ENCODE assay signal across 23 mouse cellular contexts in the genomic region with DNA sequence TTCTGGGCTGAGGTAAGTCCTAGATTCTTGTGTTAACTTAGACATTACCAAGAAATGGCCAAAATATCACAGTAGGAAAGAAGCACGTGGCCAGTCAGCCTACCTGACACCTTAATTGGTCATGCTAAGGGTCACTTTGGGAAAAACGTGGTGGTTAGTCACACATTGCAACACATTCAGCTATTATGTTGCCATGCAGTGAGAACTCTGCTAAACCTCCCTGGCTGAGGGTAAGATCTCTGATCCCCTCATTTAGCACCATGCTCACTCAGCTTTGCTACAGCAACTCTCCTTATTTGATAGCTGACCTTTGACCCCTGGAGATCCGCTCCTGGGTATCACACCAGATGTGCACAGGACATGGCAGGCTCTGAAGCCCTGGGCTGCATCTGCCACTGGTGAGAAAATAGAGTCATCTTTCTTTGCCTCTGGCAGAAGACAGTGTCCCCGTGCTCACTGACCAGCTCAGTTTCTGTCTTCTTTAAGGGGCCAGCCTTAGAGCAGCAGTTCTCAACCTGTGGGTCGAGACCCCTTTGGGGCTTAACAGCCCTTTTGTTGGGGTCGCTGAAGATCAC. TPM values are rescaled to one million over a fixed set of nuclear protein-coding genes. Genes with fewer than 3 reads are reported as not detected.
A peak's percentile ranks its signal among the peaks of the same experiment; 100 is the strongest.
DNase-seq lines count a peak whose midpoint lies in the region; ATAC-seq and TF ChIP-seq lines count a peak whose summit lies in the region.
"Had no signal": no experiment of that assay in that cellular context is flagged by ENCODE, and none has a peak within 500 bp of the region (broad histone marks: within the 10 kb centered on the region; RNA-seq: fewer than 3 reads in every experiment).

No protein-coding gene starts in this region.

- peaks cover 50% of the 10 kb centered on the region for H3K36me3 ChIP-seq in hindbrain, embryonic 13.5 days
- peaks cover 16% of the 10 kb centered on the region; the same call in 1 of the 2 replicates for H3K36me3 ChIP-seq in hindbrain, postnatal 0 days (ENCODE audit: insufficient read depth, low read length)
- peaks cover 5% of the 10 kb centered on the region; the same call in 1 of the 2 replicates for H3K36me3 ChIP-seq in midbrain, embryonic 10.5 days
- peaks cover 23% of the 10 kb centered on the region for H3K36me3 ChIP-seq in midbrain, postnatal 0 days (ENCODE audit: insufficient read depth, low read length)
- H3K36me3 ChIP-seq: heart, embryonic 10.5 days; limb, embryonic 10.5 days had no signal

- ATAC-seq in hindbrain, embryonic 13.5 days (ENCODE audit: low FRiP score), result 0 out of 2 replicates have a peak, but pooled peaks have one; percentile 13
- no peak for ATAC-seq in hindbrain, postnatal 0 days
- no peak for ATAC-seq in midbrain, postnatal 0 days (ENCODE audit: low FRiP score)
- peak; percentile 33; the same call in 1 of the 2 replicates for ATAC-seq in granulocyte monocyte progenitor cell, adult 5-6 weeks (replicated peaks; ENCODE audit: poor library complexity, severe bottlenecking)
- ATAC-seq: activated CD4-positive, CD25-positive, alpha-beta regulatory T cell, adult 4 months; CD4-positive, CD25-positive, alpha-beta regulatory T cell, adult 4 months had no signal

- no peak for TF ChIP-seq CTCF in hindbrain, postnatal 0 days (IDR thresholded peaks at IDR 0.05; ENCODE audit: low read depth)
- no peak for TF ChIP-seq CTCF in midbrain, postnatal 0 days (IDR thresholded peaks at IDR 0.05)

- peaks cover 27% of the 10 kb centered on the region for H3K4me1 ChIP-seq in hindbrain, embryonic 13.5 days (replicated peaks)
- H3K4me1 ChIP-seq in hindbrain, postnatal 0 days (ENCODE audit: insufficient read depth, low read length), result no peaks in the 10 kb centered on the region
- peaks cover 53% of the 10 kb centered on the region for H3K4me1 ChIP-seq in midbrain, embryonic 10.5 days
- no peaks in the 10 kb centered on the region for H3K4me1 ChIP-seq in midbrain, postnatal 0 days (ENCODE audit: insufficient read depth, low read length)
- H3K4me1 ChIP-seq: heart, embryonic 10.5 days; limb, embryonic 15.5 days had no signal

- H3K27ac ChIP-seq in hindbrain, embryonic 13.5 days, result no peak overlapping the region
- no peak overlapping the region for H3K27ac ChIP-seq in hindbrain, postnatal 0 days
- H3K27ac ChIP-seq in midbrain, embryonic 10.5 days (replicated peaks), result 0 out of 2 replicates have a peak overlapping the region, but pooled peaks have one; percentile 42
- H3K27ac ChIP-seq in midbrain, postnatal 0 days (ENCODE audit: low read depth, low read length), result no peak overlapping the region
- H3K27ac ChIP-seq: heart, embryonic 10.5 days; hindbrain, embryonic 15.5 days; limb, embryonic 10.5 days; limb, embryonic 15.5 days; macrophage; midbrain, embryonic 12.5 days had no signal

- WGBS in hindbrain, embryonic 13.5 days, result 54% methylated on average over 6 of the region's 6 CpGs
- WGBS in hindbrain, postnatal 0 days, result 44% methylated on average over 6 of the region's 6 CpGs
- WGBS in midbrain, embryonic 10.5 days, result 39% methylated on average over 6 of the region's 6 CpGs
- WGBS in midbrain, postnatal 0 days, result 25% methylated on average over 6 of the region's 6 CpGs

- no peak overlapping the region for H3K4me2 ChIP-seq in hindbrain, embryonic 13.5 days
- H3K4me2 ChIP-seq in hindbrain, postnatal 0 days (ENCODE audit: low read depth, low read length), result no peak overlapping the region
- no peak overlapping the region for H3K4me2 ChIP-seq in midbrain, postnatal 0 days (ENCODE audit: low read depth, low read length, poor library complexity, severe bottlenecking)
- H3K4me2 ChIP-seq: hindbrain, embryonic 15.5 days; limb, embryonic 15.5 days; midbrain, embryonic 12.5 days had no signal

- no peak overlapping the region for H3K4me3 ChIP-seq in hindbrain, embryonic 13.5 days
- H3K4me3 ChIP-seq in hindbrain, postnatal 0 days (ENCODE audit: low read length), result no peak overlapping the region
- no peak overlapping the region for H3K4me3 ChIP-seq in midbrain, embryonic 10.5 days
- H3K4me3 ChIP-seq in midbrain, postnatal 0 days (ENCODE audit: low read depth, low read length), result no peak overlapping the region
- H3K4me3 ChIP-seq: erythroblast, embryonic 14.5 days; heart, embryonic 10.5 days; hindbrain, embryonic 15.5 days; limb, embryonic 10.5 days; limb, embryonic 15.5 days; midbrain, embryonic 12.5 days had no signal

- H3K27me3 ChIP-seq in hindbrain, embryonic 13.5 days, result no peaks in the 10 kb centered on the region
- H3K27me3 ChIP-seq in hindbrain, postnatal 0 days (ENCODE audit: insufficient read depth, low read length), result no peaks in the 10 kb centered on the region
- no peaks in the 10 kb centered on the region for H3K27me3 ChIP-seq in midbrain, embryonic 10.5 days (ENCODE audit: low read depth, poor library complexity, severe bottlenecking)
- no peaks in the 10 kb centered on the region for H3K27me3 ChIP-seq in midbrain, postnatal 0 days (ENCODE audit: insufficient read depth, low read length)
- H3K27me3 ChIP-seq: hindbrain, embryonic 15.5 days; limb, embryonic 15.5 days; midbrain, embryonic 12.5 days had no signal

- no peaks in the 10 kb centered on the region for H3K9me3 ChIP-seq in hindbrain, embryonic 13.5 days
- no peaks in the 10 kb centered on the region for H3K9me3 ChIP-seq in hindbrain, postnatal 0 days (ENCODE audit: low read length)
- H3K9me3 ChIP-seq in midbrain, embryonic 10.5 days (replicated peaks), result no peaks in the 10 kb centered on the region
- H3K9me3 ChIP-seq in midbrain, postnatal 0 days (ENCODE audit: low read length), result no peaks in the 10 kb centered on the region
- H3K9me3 ChIP-seq: heart, embryonic 10.5 days; hindbrain, embryonic 15.5 days; limb, embryonic 10.5 days; limb, embryonic 15.5 days; midbrain, embryonic 12.5 days had no signal

- no peak overlapping the region for H3K9ac ChIP-seq in hindbrain, embryonic 13.5 days
- H3K9ac ChIP-seq in hindbrain, postnatal 0 days (replicated peaks; ENCODE audit: low read length), result no peak overlapping the region
- H3K9ac ChIP-seq in midbrain, postnatal 0 days (replicated peaks; ENCODE audit: low read length, poor library complexity, severe bottlenecking), result no peak overlapping the region
- H3K9ac ChIP-seq: hindbrain, embryonic 15.5 days; limb, embryonic 15.5 days; midbrain, embryonic 12.5 days had no signal

- DNase-seq in hindbrain, postnatal 0 days (ENCODE audit: low spot score), result no peak
- DNase-seq in midbrain, embryonic 10.5 days (ENCODE audit: low spot score), result peak; percentile 18
- DNase-seq in midbrain, postnatal 0 days (ENCODE audit: low spot score), result no peak
- peak; percentile 12 for DNase-seq in NIH3T3 (ENCODE audit: low read depth)
- DNase-seq in adrenal gland, adult 18-20 months (ENCODE audit: low spot score in 2 of 2), result no peak
- no peak for DNase-seq in adrenal gland, postnatal 4 days (ENCODE audit: low spot score in 2 of 2)
- DNase-seq: adrenal gland, adult 8-10 months; gastrocnemius, postnatal 10 days; kidney, adult 18-20 months; kidney, postnatal 4 days; thymus, adult 2 months; thymus, postnatal 4 days had no signal

RNA-seq across cellular contexts. Expression of gene 1700010I14Rik, which starts 13.2 kb away (rescaled TPM):
- 2.5 and 3.3 TPM in 2 replicates for polyA plus RNA-seq in hindbrain, embryonic 13.5 days (2015; fragmentation: Nextera tagmentation; extraction: Ambion mirVana)
- 0.84 and 2.3 TPM in 2 replicates for total RNA-seq in hindbrain, postnatal 0 days (2014; rRNA removed)
- 2.8 TPM in 2 replicates for polyA plus RNA-seq in hindbrain, postnatal 0 days (2015; fragmentation: Nextera tagmentation; extraction: Ambion mirVana)
- polyA plus RNA-seq in midbrain, embryonic 10.5 days (2016; fragmentation: Nextera tagmentation; extraction: Ambion mirVana), result 3.5 and 3.9 TPM in 2 replicates
- 2.2 and 2.3 TPM in 2 replicates for total RNA-seq in midbrain, postnatal 0 days (2014; rRNA removed)
- polyA plus RNA-seq in midbrain, postnatal 0 days (2015; fragmentation: Nextera tagmentation; extraction: Ambion mirVana), result 3.6 and 4.1 TPM in 2 replicates
- total RNA-seq in granulocyte monocyte progenitor cell, adult 5-6 weeks (2014; fragmentation: Nextera tagmentation), result 5.2 and 5.3 TPM in 2 replicates
- total RNA-seq in granulocyte monocyte progenitor cell, adult 5-6 weeks (2017), result 6.5 and 7.9 TPM in 2 replicates
- total RNA-seq in adrenal gland, adult 18-20 months (2021), result 1 to 10 TPM; 1.7 TPM
- 1 to 10 TPM; 3.6 to 4.9 TPM for total RNA-seq in adrenal gland, postnatal 4 days (2021)
- polyA plus RNA-seq: erythroblast, embryonic 14.5 days had no signal

Comparison
In these comparisons a context has a peak if more than half of its experiments do, and no peak if none do; other contexts are left out.
1. ATAC-seq: peak in hindbrain, embryonic 13.5 days (single experiment) and granulocyte monocyte progenitor cell, adult 5-6 weeks (single experiment); none in hindbrain, postnatal 0 days (single experiment) and midbrain, postnatal 0 days (single experiment).
2. DNase-seq: peak in midbrain, embryonic 10.5 days (single experiment) and NIH3T3 (single experiment); none in hindbrain, postnatal 0 days (single experiment), midbrain, postnatal 0 days (single experiment), adrenal gland, adult 18-20 months (0 of 2) and adrenal gland, postnatal 4 days (0 of 2).